Comparison of ENCODE assay signal across 23 mouse cellular contexts in genomic region chr17:34340619-34341402, GRCm38 (mm10). TPM values are rescaled to one million over a fixed set of nuclear protein-coding genes. Genes with fewer than 3 reads are reported as not detected.
DNase-seq lines count a peak whose midpoint lies in the region; ATAC-seq and TF ChIP-seq lines count a peak whose summit lies in the region.
"Had no signal": no experiment of that assay in that cellular context is flagged by ENCODE, and none has a peak within 500 bp of the region (broad histone marks: within the 10 kb centered on the region; RNA-seq: fewer than 3 reads in every experiment).

No protein-coding gene starts in this region.

- no peak overlapping the region for H3K9ac ChIP-seq in liver, adult 2 months (ENCODE audit: low read depth, low read length)
- H3K9ac ChIP-seq in liver, postnatal 0 days (replicated peaks): no peak overlapping the region
- no peak overlapping the region for H3K9ac ChIP-seq in CH12.LX (ENCODE audit: insufficient read depth, low read depth)
- no peak overlapping the region for H3K9ac ChIP-seq in midbrain, postnatal 0 days (replicated peaks; ENCODE audit: low read length, poor library complexity, severe bottlenecking)
- H3K9ac ChIP-seq: forebrain, postnatal 0 days; hindbrain, embryonic 15.5 days; midbrain, embryonic 15.5 days; neural tube, embryonic 12.5 days had no signal

- peak; percentile 15 for DNase-seq in liver, adult 2 months (ENCODE audit: extremely low read depth, low read depth, low spot score)
- DNase-seq in liver, postnatal 0 days: no peak
- DNase-seq in CH12.LX (ENCODE audit: extremely low read depth): no peak
- DNase-seq in R1 (ENCODE audit: low read depth, low spot score): peak; percentile 87
- no peak for DNase-seq in natural killer cell, adult 2 months (ENCODE audit: low spot score in 2 of 2)
- DNase-seq in midbrain, postnatal 0 days (ENCODE audit: low spot score): no peak
- DNase-seq: adrenal gland, postnatal 14 days; cerebellum, adult 9-11 months; forebrain, postnatal 0 days; gastrocnemius, adult 2 months; heart, postnatal 14 days; kidney, adult 8-10 months; liver; thymus, postnatal 36 days had no signal

- WGBS in liver, adult 2 months: 63% methylated on average over 3 of the region's 3 CpGs
- 21% methylated on average over 3 of the region's 3 CpGs for WGBS in liver, postnatal 0 days (ENCODE audit: insufficient replicate concordance)
- 44% methylated on average over 3 of the region's 3 CpGs for WGBS in midbrain, postnatal 0 days

- H3K27me3 ChIP-seq in liver, adult 2 months (ENCODE audit: control insufficient read depth, insufficient read depth, low read length): no peaks in the 10 kb centered on the region
- H3K27me3 ChIP-seq in liver, postnatal 0 days (ENCODE audit: insufficient read depth, low read length): no peaks in the 10 kb centered on the region
- no peaks in the 10 kb centered on the region for H3K27me3 ChIP-seq in CH12.LX (replicated peaks)
- no peaks in the 10 kb centered on the region for H3K27me3 ChIP-seq in midbrain, postnatal 0 days (ENCODE audit: insufficient read depth, low read length)
- H3K27me3 ChIP-seq: hindbrain, embryonic 15.5 days; midbrain, embryonic 15.5 days; neural tube, embryonic 12.5 days had no signal

- H3K4me2 ChIP-seq in liver, postnatal 0 days (ENCODE audit: low read depth, low read length): no peak overlapping the region
- no peak overlapping the region for H3K4me2 ChIP-seq in CH12.LX (ENCODE audit: insufficient read depth, low read depth, poor library complexity, severe bottlenecking)
- H3K4me2 ChIP-seq in midbrain, postnatal 0 days (ENCODE audit: low read depth, low read length, poor library complexity, severe bottlenecking): no peak overlapping the region
- H3K4me2 ChIP-seq: hindbrain, embryonic 15.5 days; midbrain, embryonic 15.5 days; neural tube, embryonic 12.5 days had no signal

- no peak for ATAC-seq in liver, postnatal 0 days
- ATAC-seq in megakaryocyte progenitor cell, adult 5-6 weeks (replicated peaks; ENCODE audit: poor library complexity): peak; percentile 87
- ATAC-seq in midbrain, postnatal 0 days (ENCODE audit: low FRiP score): no peak
- ATAC-seq: forebrain, postnatal 0 days; midbrain, embryonic 15.5 days had no signal

- no peak overlapping the region for H3K4me3 ChIP-seq in liver, adult 2 months (ENCODE audit: insufficient read depth, low read depth, low read length)
- H3K4me3 ChIP-seq in liver, postnatal 0 days (ENCODE audit: low read depth, low read length): no peak overlapping the region
- H3K4me3 ChIP-seq in CH12.LX (replicated peaks in 1 of 3; ENCODE audit: low read depth in 2 of 3, low read length in 2 of 3, poor library complexity in 1 of 3): no peak overlapping the region
- no peak overlapping the region for H3K4me3 ChIP-seq in midbrain, postnatal 0 days (ENCODE audit: low read depth, low read length)
- H3K4me3 ChIP-seq: gastrocnemius, adult 2 months; heart, embryonic 10.5 days; hindbrain, embryonic 15.5 days; midbrain, embryonic 15.5 days; neural tube, embryonic 12.5 days had no signal

- H3K4me1 ChIP-seq in liver, adult 2 months (ENCODE audit: control insufficient read depth, insufficient read depth, low read length): no peaks in the 10 kb centered on the region
- no peaks in the 10 kb centered on the region for H3K4me1 ChIP-seq in liver, postnatal 0 days (ENCODE audit: insufficient read depth)
- peaks cover 19 to 45% of the 10 kb centered on the region in 2 experiments for H3K4me1 ChIP-seq in CH12.LX (ENCODE audit: control insufficient read depth in 1 of 2, insufficient read depth in 2 of 2)
- H3K4me1 ChIP-seq in midbrain, postnatal 0 days (ENCODE audit: insufficient read depth, low read length): no peaks in the 10 kb centered on the region
- H3K4me1 ChIP-seq: heart, embryonic 10.5 days; hindbrain, embryonic 15.5 days; midbrain, embryonic 15.5 days; neural tube, embryonic 12.5 days had no signal

- TF ChIP-seq RAD21 in CH12.LX (IDR thresholded peaks at IDR 0.05; ENCODE audit: low read depth, low read length): no peak

- no peak for TF ChIP-seq CTCF in liver, adult 2 months (IDR thresholded peaks at IDR 0.05; ENCODE audit: low read depth, low read length)
- no peak for TF ChIP-seq CTCF in liver, postnatal 0 days (IDR thresholded peaks at IDR 0.05; ENCODE audit: low read depth)
- TF ChIP-seq CTCF in CH12.LX (conservative IDR thresholded peaks at IDR 0.05 in 1 of 2, IDR thresholded peaks at IDR 0.05 in 1 of 2; ENCODE audit: low read depth in 2 of 2, low read length in 2 of 2): no peak
- TF ChIP-seq CTCF in midbrain, postnatal 0 days (IDR thresholded peaks at IDR 0.05): no peak

- dilution Hi-C loops in CH12.LX (cut with MboI; ENCODE audit: extremely low pct_ligation_motif_present, extremely low pct_unique_long_range_greater_than_20kb, low sequenced_read_pairs): no loop called here

- TF ChIP-seq POLR2A in liver, adult 2 months (IDR thresholded peaks at IDR 0.05; ENCODE audit: extremely low read depth, insufficient read depth, low read length): no peak
- TF ChIP-seq POLR2A in CH12.LX (IDR thresholded peaks at IDR 0.05; ENCODE audit: low read depth, low read length): no peak

- no peak overlapping the region for H3K27ac ChIP-seq in liver, adult 2 months (replicated peaks; ENCODE audit: insufficient read depth, low read depth, low read length)
- no peak overlapping the region for H3K27ac ChIP-seq in liver, postnatal 0 days (ENCODE audit: low read depth)
- H3K27ac ChIP-seq in CH12.LX (ENCODE audit: insufficient read depth, low read depth): no peak overlapping the region
- no peak overlapping the region for H3K27ac ChIP-seq in midbrain, postnatal 0 days (ENCODE audit: low read depth, low read length)
- H3K27ac ChIP-seq: gastrocnemius, adult 2 months; heart, embryonic 10.5 days; hindbrain, embryonic 15.5 days; midbrain, embryonic 15.5 days; neural tube, embryonic 12.5 days; stomach, postnatal 0 days had no signal

- no peaks in the 10 kb centered on the region for H3K79me2 ChIP-seq in liver, adult 2 months (ENCODE audit: control insufficient read depth, insufficient read depth, low read length)
- peaks cover 18% of the 10 kb centered on the region for H3K79me2 ChIP-seq in CH12.LX (replicated peaks; ENCODE audit: control insufficient read depth, extremely low read depth, insufficient read depth, poor library complexity, severe bottlenecking)

- TF ChIP-seq EP300 in liver, postnatal 0 days (IDR thresholded peaks at IDR 0.05; ENCODE audit: low read depth): no peak
- TF ChIP-seq EP300 in CH12.LX (IDR thresholded peaks at IDR 0.05; ENCODE audit: low read length): peak; percentile 68

- H3K36me3 ChIP-seq in liver, adult 2 months (ENCODE audit: control insufficient read depth, insufficient read depth, low read length): no peaks in the 10 kb centered on the region
- no peaks in the 10 kb centered on the region for H3K36me3 ChIP-seq in liver, postnatal 0 days (replicated peaks; ENCODE audit: insufficient read depth, low read length)
- H3K36me3 ChIP-seq in CH12.LX (replicated peaks in 1 of 2; ENCODE audit: control insufficient read depth in 1 of 2, insufficient read depth in 1 of 2, low read length in 1 of 2): peaks cover 26 to 84% of the 10 kb centered on the region in 2 experiments
- no peaks in the 10 kb centered on the region for H3K36me3 ChIP-seq in midbrain, postnatal 0 days (ENCODE audit: insufficient read depth, low read length)
- H3K36me3 ChIP-seq: heart, embryonic 10.5 days; hindbrain, embryonic 15.5 days; midbrain, embryonic 15.5 days; neural tube, embryonic 12.5 days had no signal

- in situ Hi-C loops in CH12.LX (cut with MboI; ENCODE audit: low pct_ligation_motif_present, low pct_unique_long_range_greater_than_20kb, low sequenced_read_pairs): no loop called here

- no peaks in the 10 kb centered on the region for H3K9me3 ChIP-seq in liver, postnatal 0 days (ENCODE audit: low read length)
- no peaks in the 10 kb centered on the region for H3K9me3 ChIP-seq in CH12.LX (replicated peaks; ENCODE audit: low read length)
- H3K9me3 ChIP-seq in midbrain, postnatal 0 days (ENCODE audit: low read length): no peaks in the 10 kb centered on the region
- H3K9me3 ChIP-seq: heart, embryonic 10.5 days; hindbrain, embryonic 15.5 days; midbrain, embryonic 15.5 days; neural tube, embryonic 12.5 days had no signal

RNA-seq across cellular contexts. Expression of gene Btnl2, which starts 13.8 kb away (rescaled TPM):
- 0.09 TPM in 1 of 2 replicates, not detected in the other for total RNA-seq in liver, adult 2 months (2014; rRNA removed)
- polyA plus RNA-seq in liver, adult 2 months (2012; rRNA removed): 0.05 TPM in 1 of 2 replicates, not detected in the other
- polyA plus RNA-seq in liver, postnatal 0 days (2015; fragmentation: Nextera tagmentation; extraction: Ambion mirVana): not detected in 2 replicates
- 1.1 and 1.2 TPM in 2 replicates for total RNA-seq in CH12.LX (2012; rRNA removed)
- 1.9 and 2.0 TPM in 2 replicates for total RNA-seq in CH12.LX (2014; rRNA removed)
- polyA plus RNA-seq in CH12.LX (2012; ENCODE audit: insufficient read length, low read depth): 4.8 and 5.6 TPM in 2 replicates
- total RNA-seq in megakaryocyte progenitor cell, adult 5-6 weeks (2015): not detected in 2 replicates
- total RNA-seq in megakaryocyte progenitor cell, adult 5-6 weeks (2017): not detected in 2 replicates
- total RNA-seq in midbrain, postnatal 0 days (2014; rRNA removed): not detected in 2 replicates
- not detected in 2 replicates for polyA plus RNA-seq in midbrain, postnatal 0 days (2015; fragmentation: Nextera tagmentation; extraction: Ambion mirVana)
- total RNA-seq: forebrain, postnatal 0 days had no signal
- polyA plus RNA-seq: forebrain, postnatal 0 days; heart, embryonic 10.5 days; midbrain, embryonic 15.5 days; neural tube, embryonic 12.5 days had no signal

RNA-seq across cellular contexts. Expression of gene H2-Eb2, which starts 15.3 kb away (rescaled TPM):
- 0.09 and 0.13 TPM in 2 replicates for total RNA-seq in liver, adult 2 months (2014; rRNA removed)
- 0.16 TPM in 1 of 2 replicates, not detected in the other for polyA plus RNA-seq in liver, adult 2 months (2012; rRNA removed)
- not detected in 2 replicates for polyA plus RNA-seq in liver, postnatal 0 days (2015; fragmentation: Nextera tagmentation; extraction: Ambion mirVana)
- total RNA-seq in CH12.LX (2012; rRNA removed) (5.8 and 6.8 TPM in 2 replicates), CH12.LX (2014; rRNA removed) (10.9 and 12.2 TPM in 2 replicates)
- polyA plus RNA-seq in CH12.LX (2012; ENCODE audit: insufficient read length, low read depth): 10.2 and 11.4 TPM in 2 replicates
- total RNA-seq in megakaryocyte progenitor cell, adult 5-6 weeks (2015): 0.02 TPM in 1 of 2 replicates, not detected in the other
- not detected in 2 replicates for total RNA-seq in megakaryocyte progenitor cell, adult 5-6 weeks (2017)
- total RNA-seq in midbrain, postnatal 0 days (2014; rRNA removed): 0.22 and 0.33 TPM in 2 replicates
- polyA plus RNA-seq in midbrain, postnatal 0 days (2015; fragmentation: Nextera tagmentation; extraction: Ambion mirVana): 0.06 and 0.09 TPM in 2 replicates
- total RNA-seq: adrenal gland, postnatal 14 days; forebrain, postnatal 0 days; gastrocnemius, adult 2 months; left cerebral cortex, postnatal 25 days had no signal
- polyA plus RNA-seq: embryonic facial prominence, embryonic 11.5 days; heart, embryonic 10.5 days; neural tube, embryonic 12.5 days; stomach, postnatal 0 days had no signal

RNA-seq across cellular contexts. Expression of gene H2-Eb1, which starts 35.1 kb away (rescaled TPM):
- 18.5 and 38.0 TPM in 2 replicates for total RNA-seq in liver, adult 2 months (2014; rRNA removed)
- polyA plus RNA-seq in liver, adult 2 months (2012; rRNA removed): 23.3 and 39.5 TPM in 2 replicates
- 8.2 and 9.3 TPM in 2 replicates for polyA plus RNA-seq in liver, postnatal 0 days (2015; fragmentation: Nextera tagmentation; extraction: Ambion mirVana)
- 574 and 629 TPM in 2 replicates for total RNA-seq in CH12.LX (2012; rRNA removed)
- 511 and 534 TPM in 2 replicates for total RNA-seq in CH12.LX (2014; rRNA removed)
- 898 and 899 TPM in 2 replicates for polyA plus RNA-seq in CH12.LX (2012; ENCODE audit: insufficient read length, low read depth)
- total RNA-seq in megakaryocyte progenitor cell, adult 5-6 weeks (2015): 5.0 and 5.6 TPM in 2 replicates
- total RNA-seq in megakaryocyte progenitor cell, adult 5-6 weeks (2017): 11.2 and 17.2 TPM in 2 replicates
- total RNA-seq in midbrain, postnatal 0 days (2014; rRNA removed): 0.88 and 1.7 TPM in 2 replicates
- polyA plus RNA-seq in midbrain, postnatal 0 days (2015; fragmentation: Nextera tagmentation; extraction: Ambion mirVana): 5.0 and 5.2 TPM in 2 replicates

RNA-seq across cellular contexts. Expression of gene Btnl1, which starts 36.1 kb away (rescaled TPM):
- total RNA-seq in liver, adult 2 months (2014; rRNA removed): not detected in 2 replicates
- not detected in 2 replicates for polyA plus RNA-seq in liver, adult 2 months (2012; rRNA removed)
- not detected in 2 replicates for polyA plus RNA-seq in liver, postnatal 0 days (2015; fragmentation: Nextera tagmentation; extraction: Ambion mirVana)
- 0.08 TPM in 1 of 2 replicates, not detected in the other for total RNA-seq in CH12.LX (2012; rRNA removed)
- total RNA-seq in CH12.LX (2014; rRNA removed): 0.14 TPM in 1 of 2 replicates, not detected in the other
- polyA plus RNA-seq in CH12.LX (2012; ENCODE audit: insufficient read length, low read depth): 0.11 TPM in 1 of 2 replicates, not detected in the other
- total RNA-seq in megakaryocyte progenitor cell, adult 5-6 weeks (2015): not detected in 2 replicates
- not detected in 2 replicates for total RNA-seq in megakaryocyte progenitor cell, adult 5-6 weeks (2017)
- total RNA-seq in midbrain, postnatal 0 days (2014; rRNA removed): not detected in 2 replicates
- polyA plus RNA-seq in midbrain, postnatal 0 days (2015; fragmentation: Nextera tagmentation; extraction: Ambion mirVana): not detected in 2 replicates
- total RNA-seq: adrenal gland, postnatal 14 days; forebrain, postnatal 0 days; gastrocnemius, adult 2 months; heart, postnatal 14 days; left cerebral cortex, postnatal 25 days had no signal
- polyA plus RNA-seq: embryonic facial prominence, embryonic 11.5 days; forebrain, postnatal 0 days; heart, embryonic 10.5 days; hindbrain, embryonic 15.5 days; lung, embryonic 16.5 days; midbrain, embryonic 15.5 days; neural tube, embryonic 12.5 days had no signal

RNA-seq across cellular contexts. Expression of gene H2-Aa, which starts 53.2 kb away (rescaled TPM):
- 32.8 and 58.4 TPM in 2 replicates for total RNA-seq in liver, adult 2 months (2014; rRNA removed)
- polyA plus RNA-seq in liver, adult 2 months (2012; rRNA removed): 42.8 and 78.0 TPM in 2 replicates
- 12.0 and 15.3 TPM in 2 replicates for polyA plus RNA-seq in liver, postnatal 0 days (2015; fragmentation: Nextera tagmentation; extraction: Ambion mirVana)
- total RNA-seq in CH12.LX (2012; rRNA removed) (385 and 450 TPM in 2 replicates), CH12.LX (2014; rRNA removed) (481 and 488 TPM in 2 replicates)
- polyA plus RNA-seq in CH12.LX (2012; ENCODE audit: insufficient read length, low read depth): 930 and 958 TPM in 2 replicates
- 30.1 and 37.9 TPM in 2 replicates for total RNA-seq in megakaryocyte progenitor cell, adult 5-6 weeks (2015)
- total RNA-seq in megakaryocyte progenitor cell, adult 5-6 weeks (2017): 10.3 and 24.6 TPM in 2 replicates
- total RNA-seq in midbrain, postnatal 0 days (2014; rRNA removed): 0.66 TPM in 1 of 2 replicates, not detected in the other
- 0.29 and 0.81 TPM in 2 replicates for polyA plus RNA-seq in midbrain, postnatal 0 days (2015; fragmentation: Nextera tagmentation; extraction: Ambion mirVana)
- polyA plus RNA-seq: embryonic facial prominence, embryonic 11.5 days had no signal

Comparison
In these comparisons a context has a peak if more than half of its experiments do, and no peak if none do; other contexts are left out.
1. DNase-seq: peak in liver, adult 2 months (single experiment) and R1 (single experiment); none in liver, postnatal 0 days (single experiment), CH12.LX (single experiment), natural killer cell, adult 2 months (0 of 2) and midbrain, postnatal 0 days (single experiment).
2. RNA of gene H2-Eb1, which starts 35.1 kb away (total RNA-seq): 511 to 629 TPM in CH12.LX; 18.5 to 38.0 TPM in liver, adult 2 months, 5.0 to 17.2 TPM in megakaryocyte progenitor cell, adult 5-6 weeks and 0.88 to 1.7 TPM in midbrain, postnatal 0 days; every median in the first group is over 10 times any median in the second.